Mouse (Mus musculus) forebrain, postnatal 0 days (tissue): ENCODE measurements around the gene Smim1. TPM values are rescaled to one million over a fixed set of nuclear protein-coding genes. Genes with fewer than 3 reads are reported as not detected.

Experiments
- ATAC-seq: fragments of 200-750 bp; cut with Nextera tagmentation; 2 replicates; pipeline ENCODE4 v1.8.0; 2017; ENCODE audit warnings: mild to moderate bottlenecking, moderate library complexity
- DNase-seq: peaks from one replicate; pipeline ENCODE4 v3.0.0-alpha.2; 2015
- H3K27ac ChIP-seq: fragments of 300-500 bp; sonication (generic); 2 replicates; pipeline ENCODE4 v1.5.1; 2014; ENCODE audit warnings: low read depth, mild to moderate bottlenecking, antibody characterized with exemption, low read length, moderate library complexity, mixed read lengths
- H3K27me3 ChIP-seq: fragments of 300-500 bp; sonication (generic); 2 replicates; pipeline ENCODE4 v1.6.1; 2014; ENCODE audit warnings: mild to moderate bottlenecking, low read length, mixed read lengths; ENCODE audit not compliant: insufficient read depth
- H3K36me3 ChIP-seq: fragments of 300-500 bp; sonication (generic); 2 replicates; pipeline ENCODE4 v1.6.1; 2014; ENCODE audit warnings: mild to moderate bottlenecking, moderate library complexity; ENCODE audit not compliant: insufficient read depth
- H3K4me1 ChIP-seq: fragments of 300-500 bp; sonication (generic); 2 replicates; pipeline ENCODE4 v1.6.1; 2014; ENCODE audit warnings: antibody characterized with exemption; ENCODE audit not compliant: insufficient read depth
- H3K4me2 ChIP-seq: fragments of 300-500 bp; sonication (generic); 2 replicates; pipeline ENCODE4 v1.6.1; 2014; ENCODE audit warnings: low read depth, mild to moderate bottlenecking, moderate library complexity
- H3K4me3 ChIP-seq: fragments of 300-500 bp; sonication (generic); 2 replicates; pipeline ENCODE4 v1.5.1; 2014; ENCODE audit warnings: low read depth, low read length, mixed read lengths
- H3K9ac ChIP-seq: fragments of 300-500 bp; sonication (generic); 2 replicates; pipeline ENCODE4 v1.6.1; 2014; ENCODE audit warnings: mild to moderate bottlenecking
- H3K9me3 ChIP-seq: fragments of 300-500 bp; sonication (generic); 2 replicates; pipeline ENCODE4 v1.6.1; 2016; ENCODE audit warnings: low read length
- CTCF ChIP-seq: sonication (generic); IDR thresholded peaks from 2 replicates; pipeline ENCODE4 v1.5.1; 2016; ENCODE audit warnings: antibody characterized with exemption, control low read depth, low read depth
- WGBS: fragments of 180-500 bp; shearing (Covaris S2); extraction: QIAGEN DNeasy Blood & Tissue Kit; methylation state at CpG from one replicate; pipeline ENCODE4 v1.1.7; 2014; 5-methylcytosine and 5-hydroxymethylcytosine counted together
- polyA plus RNA-seq: library from polyadenylated mRNA; unstranded; fragments of >200 nt; fragmentation: Nextera tagmentation; extraction: Ambion mirVana; gene quantifications from 2 replicates; pipeline ENCODE4 v1.2.1, GENCODE M21; 2015
- total RNA-seq: library from RNA; depleted of rRNA; stranded (reverse); fragments of >200 nt; gene quantifications from 2 replicates; pipeline ENCODE4 v1.2.3, GENCODE M21; 2014

Smim1 gene
- total and polyA plus RNA-seq, 2 experiments from 2014 or later, result 7.2 to 10.2 TPM

DNA sequence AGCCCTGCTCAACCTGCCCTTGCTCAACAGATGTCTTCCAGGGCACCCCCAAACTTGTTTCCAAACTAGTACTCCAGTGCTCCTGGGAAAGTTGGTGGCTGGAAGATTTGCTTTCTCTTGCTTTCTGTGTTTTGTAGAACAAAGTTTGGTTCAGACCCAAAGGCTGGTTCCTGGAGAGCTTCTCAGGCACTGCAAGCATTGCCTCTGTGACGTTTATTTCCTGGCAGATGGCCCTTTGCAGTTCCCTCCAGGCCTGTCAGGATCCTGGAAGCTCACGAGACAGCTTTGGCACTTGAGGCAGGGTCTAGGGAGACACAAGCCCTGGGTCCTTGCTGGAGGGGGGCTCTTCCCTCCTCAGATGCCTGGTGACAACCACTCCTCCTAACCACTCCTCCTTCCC, 30.6 kb upstream of the Smim1 start:
- Histone ChIP-seq H3K9me3 (no peaks in the 10 kb centered on the region), H3K9ac (no peak overlapping the region), H3K36me3 (no peaks in the 10 kb centered on the region), H3K4me3 (no peak overlapping the region), H3K27me3 (no peaks in the 10 kb centered on the region), H3K27ac (no peak overlapping the region), H3K4me2 (no peak overlapping the region), H3K4me1 (no peaks in the 10 kb centered on the region)
- ATAC-seq, result no peak
- TF ChIP-seq CTCF, result no peak
- WGBS, result 39% methylated on average over 2 of the region's 2 CpGs
- DNase-seq, result no peak

- ATAC-seq, result no peak
- no peaks in the 10 kb centered on the region for H3K4me1 ChIP-seq
- H3K9ac ChIP-seq, result no peak overlapping the region
- no peak for TF ChIP-seq CTCF
- H3K4me2 ChIP-seq, result no peak overlapping the region
- no peak overlapping the region for H3K4me3 ChIP-seq
- no peaks in the 10 kb centered on the region for H3K36me3 ChIP-seq
- WGBS, result 83% methylated on average over 2 of the region's 2 CpGs
- H3K27me3 ChIP-seq, result no peaks in the 10 kb centered on the region
- H3K27ac ChIP-seq, result no peak overlapping the region
- no peak for DNase-seq
- no peaks in the 10 kb centered on the region for H3K9me3 ChIP-seq
These were observed 30.0 kb upstream of the Smim1 start for GRCm38 (mm10) chr4:154056046-154056445.

- Histone ChIP-seq H3K27me3 (no peaks in the 10 kb centered on the region), H3K27ac (no peak overlapping the region), H3K9me3 (no peaks in the 10 kb centered on the region), H3K4me3 (no peak overlapping the region), H3K36me3 (no peaks in the 10 kb centered on the region), H3K4me2 (no peak overlapping the region), H3K4me1 (no peaks in the 10 kb centered on the region), H3K9ac (no peak overlapping the region)
- ATAC-seq (no peak), DNase-seq (no peak)
- TF ChIP-seq CTCF, result no peak
- 87% methylated on average over 7 of the region's 7 CpGs for WGBS
These were observed 29.5 kb upstream of the Smim1 start for GRCm38 (mm10) chr4:154055482-154055881.

GRCm38 (mm10) chr4:154053065-154053464, 27.0 kb upstream of the Smim1 start:
- H3K9ac ChIP-seq, result no peak overlapping the region
- H3K36me3 ChIP-seq, result no peaks in the 10 kb centered on the region
- no peak overlapping the region for H3K4me2 ChIP-seq
- ATAC-seq, result no peak
- H3K4me3 ChIP-seq, result no peak overlapping the region
- DNase-seq, result no peak
- H3K4me1 ChIP-seq, result no peaks in the 10 kb centered on the region
- H3K27ac ChIP-seq, result no peak overlapping the region
- TF ChIP-seq CTCF, result 0 out of 2 replicates have a peak, but pooled peaks have one; percentile 21
- H3K27me3 ChIP-seq, result no peaks in the 10 kb centered on the region
- 49% methylated on average over 4 of the region's 4 CpGs for WGBS
- no peaks in the 10 kb centered on the region for H3K9me3 ChIP-seq

DNA sequence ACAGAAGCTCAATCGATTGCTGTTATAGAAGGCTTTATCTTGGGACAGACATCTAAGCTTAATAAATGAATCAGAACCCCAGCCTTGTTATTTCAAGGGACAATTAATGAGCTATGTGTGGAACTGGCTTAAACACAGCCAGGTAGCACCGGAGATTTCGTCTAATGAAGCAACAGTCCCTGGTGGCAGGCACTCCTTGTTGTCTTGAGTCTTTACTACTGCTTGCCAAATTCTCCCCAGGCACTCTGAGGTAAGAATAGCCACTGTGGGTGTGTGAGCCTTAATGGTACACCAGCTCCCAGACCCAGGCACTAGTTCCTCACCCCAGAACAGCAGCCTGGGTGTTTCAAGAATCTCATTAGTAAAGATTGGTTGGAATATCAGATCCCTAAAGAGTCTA, 25.4 kb upstream of the Smim1 start:
- no peak overlapping the region for H3K4me2 ChIP-seq
- ATAC-seq, result no peak
- H3K9me3 ChIP-seq, result no peaks in the 10 kb centered on the region
- no peak for DNase-seq
- TF ChIP-seq CTCF, result no peak
- no peaks in the 10 kb centered on the region for H3K4me1 ChIP-seq
- no peaks in the 10 kb centered on the region for H3K36me3 ChIP-seq
- no peaks in the 10 kb centered on the region for H3K27me3 ChIP-seq
- no peak overlapping the region for H3K4me3 ChIP-seq
- WGBS, result 65% methylated on average over 3 of the region's 3 CpGs
- no peak overlapping the region for H3K9ac ChIP-seq
- no peak overlapping the region for H3K27ac ChIP-seq

DNA sequence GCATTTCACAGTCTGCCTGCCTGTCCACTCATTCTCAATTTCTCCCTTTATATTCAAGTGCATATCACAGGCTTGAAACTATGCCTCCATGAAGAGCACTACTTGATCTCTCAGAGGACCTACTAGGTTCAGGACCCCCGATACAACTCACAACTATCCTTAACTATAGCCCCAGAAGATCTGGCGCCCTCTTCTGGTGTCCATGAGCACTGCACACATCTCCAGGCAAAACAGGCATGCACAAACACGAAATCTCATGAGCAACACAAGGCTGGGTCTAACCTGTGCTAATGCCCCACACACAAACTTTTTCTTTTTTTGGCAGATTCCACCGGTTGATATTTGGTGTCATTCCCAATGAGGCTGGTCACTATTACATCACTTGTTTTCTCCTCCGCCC, 19.8 kb upstream of the Smim1 start:
- Histone ChIP-seq H3K27ac (no peak overlapping the region), H3K9ac (no peak overlapping the region), H3K4me2 (no peak overlapping the region), H3K4me3 (no peak overlapping the region), H3K4me1 (no peaks in the 10 kb centered on the region), H3K36me3 (no peaks in the 10 kb centered on the region), H3K27me3 (no peaks in the 10 kb centered on the region), H3K9me3 (no peaks in the 10 kb centered on the region)
- DNase-seq (no peak), ATAC-seq (no peak)
- TF ChIP-seq CTCF, result 0 out of 2 replicates have a peak, but pooled peaks have one; percentile 20
- WGBS, result 69% methylated on average over 5 of the region's 5 CpGs

DNA sequence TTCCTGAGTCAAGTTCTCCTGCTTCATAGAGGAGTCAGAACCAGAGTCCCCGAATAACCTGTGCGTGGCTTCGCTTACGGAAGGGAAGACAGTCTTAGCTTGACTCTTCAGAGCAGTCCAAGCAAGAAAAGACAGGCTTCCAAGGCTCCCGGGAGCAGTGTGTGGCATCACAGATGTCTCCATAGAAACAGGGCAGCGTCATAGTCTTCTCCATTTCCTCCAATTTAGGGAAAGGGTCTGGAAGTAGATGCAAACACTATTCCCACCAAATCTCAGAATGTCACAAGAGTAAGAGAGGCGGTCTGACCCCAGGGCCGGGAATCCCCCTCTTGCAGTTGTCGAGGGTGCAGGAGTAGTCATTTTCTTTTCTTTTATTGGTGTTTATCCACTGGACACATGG, 16.5 kb upstream of the Smim1 start, which contains the start of gene Ccdc27:
Ccdc27 (minus strand) TSS at position 101 of the 400 bp plus-strand sequence.
- Histone ChIP-seq H3K4me2 (no peak within 1 kb of the TSS), H3K27me3 (no peaks in the 10 kb centered on the region), H3K9me3 (no peaks in the 10 kb centered on the region), H3K4me1 (no peaks in the 10 kb centered on the region), H3K36me3 (no peaks in the 10 kb centered on the region), H3K9ac (no peak within 1 kb of the TSS), H3K4me3 (no peak within 1 kb of the TSS), H3K27ac (no peak within 1 kb of the TSS)
- ATAC-seq (no peak), DNase-seq (no peak)
- TF ChIP-seq CTCF, result no peak
- 78% methylated on average over 9 of the region's 9 CpGs for WGBS

GRCm38 (mm10) chr4:154037123-154037522, 11.1 kb upstream of the Smim1 start:
- Histone ChIP-seq H3K36me3 (no peaks in the 10 kb centered on the region), H3K27ac (no peak overlapping the region), H3K4me1 (no peaks in the 10 kb centered on the region), H3K4me2 (no peak overlapping the region), H3K9me3 (no peaks in the 10 kb centered on the region), H3K27me3 (no peaks in the 10 kb centered on the region), H3K4me3 (no peak overlapping the region), H3K9ac (no peak overlapping the region)
- ATAC-seq, result no peak
- no peak for DNase-seq
- 48% methylated on average over 3 of the region's 3 CpGs for WGBS
- no peak for TF ChIP-seq CTCF
